Mouse (Mus musculus) cerebellum, adult 9-11 months (tissue): Measurements from ENCODE around the gene Tgm3.
A peak's percentile ranks its signal among the peaks of the same experiment; 100 is the strongest.

Experiments
- DNase-seq: peaks from one replicate; pipeline ENCODE4 v3.0.0; 2022

Gene Tgm3

DNA sequence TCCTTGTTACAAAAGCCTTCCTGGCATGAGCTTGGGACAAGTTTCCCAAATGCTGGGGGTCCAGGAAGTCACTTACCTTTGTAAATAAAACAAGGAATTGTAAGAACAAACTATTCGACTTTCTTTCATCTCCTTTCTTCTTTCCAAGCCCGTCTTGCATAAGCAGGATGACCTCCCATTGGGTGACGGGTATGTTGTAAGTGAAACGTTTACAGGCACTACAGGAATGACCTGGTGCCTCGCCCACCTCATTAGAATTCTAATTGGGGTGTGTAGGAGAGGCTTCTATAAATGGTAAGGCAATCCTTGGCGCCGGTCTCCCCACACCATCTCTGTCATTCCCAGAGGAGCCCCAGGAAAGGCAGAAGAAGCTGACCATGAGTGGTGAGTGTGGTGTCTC is at the start of gene Tgm3:
Gene Tgm3, plus strand, starts transcription at position 324 of the 400 bp plus-strand sequence.
- DNase-seq: no peak

DNA sequence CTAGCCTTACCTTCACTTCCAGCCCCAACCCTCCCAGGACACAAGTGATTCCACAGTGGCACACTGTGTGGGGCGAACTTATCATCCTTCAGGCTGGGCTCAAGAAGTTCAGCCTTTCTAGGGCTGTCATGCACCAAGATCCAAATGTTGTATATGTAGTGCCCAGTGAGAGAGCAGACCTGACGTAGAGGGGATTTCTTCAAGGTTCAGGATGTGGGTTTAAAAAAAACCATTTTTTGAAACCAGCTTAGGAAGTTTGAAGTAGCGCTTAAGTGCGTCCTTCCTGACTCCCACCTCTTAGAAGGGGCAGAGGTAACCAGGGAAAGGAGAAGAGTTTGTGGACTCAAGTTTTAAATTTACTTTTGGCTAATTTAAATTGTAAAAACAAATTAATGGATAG is 31.5 kb upstream of the Tgm3 start:
- DNase-seq: no peak

DNA sequence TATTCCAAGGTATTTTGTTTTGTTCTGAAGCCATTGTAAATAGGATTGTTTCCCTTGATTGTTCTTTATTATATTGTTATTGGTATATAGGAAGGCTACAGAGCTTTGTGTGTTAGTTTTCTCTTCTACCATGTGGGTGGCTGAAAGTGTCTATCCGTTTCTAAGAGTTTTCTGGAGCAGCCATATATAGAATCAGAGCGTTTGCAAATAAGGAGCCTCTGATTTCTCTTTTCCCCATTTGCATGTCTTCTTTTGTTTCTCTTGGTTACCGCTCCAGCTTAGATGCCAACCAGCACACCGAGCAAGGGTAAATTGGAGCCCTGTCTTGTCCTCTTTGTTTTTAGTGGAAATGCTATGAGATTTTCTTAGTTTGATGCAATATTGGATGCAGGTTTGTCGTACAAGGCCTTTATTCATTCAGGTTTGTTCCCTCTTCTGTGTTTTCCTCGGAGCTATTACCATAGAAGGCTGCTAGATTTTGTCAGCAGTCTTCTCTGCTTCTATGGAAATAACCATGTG is 24.6 kb upstream of the Tgm3 start:
- no peak for DNase-seq

DNA sequence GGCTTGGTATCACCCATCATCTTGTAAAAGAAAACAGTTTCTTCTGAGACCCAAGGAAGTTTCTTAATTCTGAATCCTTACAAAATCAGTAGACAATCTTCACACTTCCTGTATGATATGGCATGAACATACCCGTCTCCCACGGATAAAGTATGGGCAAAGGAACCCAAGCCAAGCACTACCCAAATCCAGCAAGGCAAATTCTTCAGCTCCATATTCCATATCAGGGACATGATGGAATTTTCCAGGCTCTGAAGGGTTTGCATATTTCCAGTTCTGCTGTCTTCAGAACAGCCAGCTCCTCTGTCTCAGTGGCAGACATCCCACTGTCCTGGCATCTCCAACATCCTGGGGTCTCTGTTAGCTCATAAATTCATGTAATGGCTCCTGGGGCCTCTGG is 22.5 kb upstream of the Tgm3 start:
- no peak for DNase-seq

DNA sequence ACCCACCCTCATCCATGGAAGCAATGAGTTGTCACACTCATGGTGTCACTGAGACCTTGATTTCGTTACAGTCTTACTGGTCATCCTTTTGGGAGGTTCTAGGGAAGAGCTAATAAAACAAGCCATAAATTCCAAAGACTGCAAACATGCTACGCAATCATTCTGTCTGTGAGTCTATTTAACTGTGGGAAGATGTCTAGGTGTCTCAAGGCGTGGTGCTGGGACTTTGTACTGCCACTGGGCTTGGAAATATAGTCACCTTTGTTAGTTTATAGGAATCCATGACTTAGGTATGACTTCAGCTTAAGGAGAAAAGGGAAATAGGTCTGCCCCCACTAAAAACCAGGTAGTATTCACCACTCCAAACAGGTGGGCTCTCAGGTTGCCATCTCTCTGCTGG is 17.7 kb upstream of the Tgm3 start:
- no peak for DNase-seq

- peak; percentile 69 for DNase-seq
These were observed 13.7 kb upstream of the Tgm3 start for GRCm38 (mm10) chr2:129998476-129998875.

GRCm38 (mm10) chr2:129999296-129999695 is 12.9 kb upstream of the Tgm3 start:
- DNase-seq: peak; percentile 50

DNA sequence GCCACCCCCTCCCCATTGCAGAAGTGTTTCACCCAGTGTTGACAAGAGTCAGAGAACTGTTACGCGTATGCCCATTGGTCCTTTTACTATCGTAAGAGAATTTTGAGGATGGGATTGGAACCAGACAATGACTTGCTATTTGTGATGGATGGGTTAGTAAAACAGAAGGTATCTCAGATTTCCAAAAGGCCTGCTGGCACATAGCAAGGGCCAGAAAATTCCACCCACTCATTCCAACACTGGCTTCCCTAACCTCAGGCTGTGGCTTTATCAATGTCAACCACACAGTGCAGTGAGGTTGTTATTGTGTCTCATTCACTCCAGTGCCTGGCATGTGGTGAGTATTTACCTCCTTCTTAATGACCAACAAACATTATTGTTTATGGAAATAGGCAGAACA is 11.5 kb upstream of the Tgm3 start:
- DNase-seq: peak; percentile 23

DNA sequence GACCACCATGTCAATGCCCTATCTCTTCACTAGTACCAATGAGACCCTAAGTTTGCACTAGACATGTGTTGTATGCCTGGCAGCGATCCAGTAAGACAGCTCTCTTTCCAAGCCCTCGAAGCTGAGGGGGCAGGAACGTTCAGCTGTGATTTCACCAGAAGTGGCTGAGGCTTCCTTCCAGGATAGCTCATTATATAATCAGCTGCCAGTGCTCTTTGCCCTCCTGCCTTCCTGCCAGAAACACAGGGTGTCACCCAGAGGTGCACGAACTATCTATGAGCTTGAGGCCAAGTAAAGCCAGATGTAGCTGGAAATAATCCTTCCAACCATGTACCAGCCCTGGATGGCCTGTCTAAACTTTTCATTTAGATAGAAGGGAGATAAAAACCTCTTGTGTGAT is 8.1 kb upstream of the Tgm3 start:
- DNase-seq: no peak

DNA sequence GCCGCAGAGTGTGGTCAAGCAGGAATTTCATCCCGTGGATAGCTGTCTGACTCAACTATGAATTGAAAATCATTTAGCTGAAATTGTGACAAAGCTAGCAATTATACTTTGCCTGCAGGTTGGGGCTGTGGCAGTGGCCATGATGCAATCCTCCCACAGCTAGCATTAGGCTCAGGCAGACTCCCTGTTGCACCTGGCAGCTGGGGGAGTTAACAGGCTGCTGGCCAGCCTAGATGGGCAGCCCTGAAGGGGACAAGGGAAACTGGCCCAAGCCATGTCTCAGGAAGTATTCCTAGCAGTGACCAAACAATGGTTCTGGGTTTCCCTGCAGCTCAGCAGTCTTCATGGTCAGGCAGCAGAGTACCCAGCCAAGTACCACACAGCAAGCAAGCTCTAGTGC is 2.8 kb upstream of the Tgm3 start:
- DNase-seq: no peak

DNA sequence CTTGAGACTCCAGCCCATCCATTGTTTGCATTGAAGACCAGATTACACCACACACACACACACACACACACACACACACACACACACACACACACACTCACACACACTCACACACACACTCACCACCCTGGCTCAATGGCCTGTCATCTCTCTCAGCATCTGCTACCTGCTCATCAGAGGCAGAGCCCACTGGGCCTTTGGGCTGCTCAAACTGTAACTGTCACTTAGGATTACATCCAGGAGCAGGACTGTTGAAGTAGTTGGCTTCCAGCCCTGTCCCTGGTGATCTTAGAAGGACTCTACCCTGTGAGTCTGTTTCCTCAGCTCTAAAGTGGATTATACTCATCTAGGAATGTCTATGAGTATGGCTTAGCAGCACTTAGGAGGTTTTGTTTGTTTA is 1.5 kb downstream of the Tgm3 start:
- DNase-seq: no peak

DNA sequence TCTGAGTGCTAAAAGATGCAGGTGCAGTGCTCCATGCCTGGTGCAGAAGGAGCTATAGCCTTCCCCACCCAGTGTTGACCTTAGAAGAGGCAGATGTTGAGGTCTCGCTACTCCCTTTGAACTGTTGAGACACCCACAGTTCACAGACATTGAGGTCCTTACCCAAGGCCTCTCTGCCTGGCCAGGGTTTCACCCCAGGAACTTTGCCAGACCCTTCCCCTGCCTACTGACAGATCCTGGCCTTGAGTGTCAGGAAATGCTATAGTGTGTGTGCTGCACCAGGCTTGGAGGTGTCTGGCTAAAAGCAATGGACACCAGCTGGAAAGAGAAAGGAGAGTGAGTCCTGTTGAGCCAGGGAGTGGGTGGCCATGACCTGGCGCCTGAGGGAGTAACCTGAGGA is 3.0 kb downstream of the Tgm3 start:
- no peak for DNase-seq

DNA sequence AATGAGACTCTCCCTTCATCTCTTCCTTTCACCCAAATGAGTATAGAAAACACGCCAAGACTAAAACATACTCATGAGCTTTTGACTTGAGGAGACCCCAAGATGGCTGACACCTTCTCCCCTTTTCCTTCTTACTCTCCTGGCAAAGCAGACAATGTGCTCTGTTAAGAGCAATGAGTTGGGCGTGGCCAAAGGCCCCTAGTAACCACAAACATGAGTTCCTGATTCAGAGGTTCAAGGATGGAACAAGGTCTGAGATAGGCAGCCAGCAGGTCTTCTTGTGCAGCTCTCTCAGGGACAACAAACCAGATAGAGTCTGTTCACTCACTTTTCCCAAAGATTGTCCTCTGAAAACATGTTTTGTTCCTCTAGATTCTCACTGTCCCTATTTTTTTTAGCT is 5.9 kb downstream of the Tgm3 start:
- no peak for DNase-seq

- DNase-seq: no peak
These were observed 15.7 kb downstream of the Tgm3 start for GRCm38 (mm10) chr2:130027890-130028289.

DNA sequence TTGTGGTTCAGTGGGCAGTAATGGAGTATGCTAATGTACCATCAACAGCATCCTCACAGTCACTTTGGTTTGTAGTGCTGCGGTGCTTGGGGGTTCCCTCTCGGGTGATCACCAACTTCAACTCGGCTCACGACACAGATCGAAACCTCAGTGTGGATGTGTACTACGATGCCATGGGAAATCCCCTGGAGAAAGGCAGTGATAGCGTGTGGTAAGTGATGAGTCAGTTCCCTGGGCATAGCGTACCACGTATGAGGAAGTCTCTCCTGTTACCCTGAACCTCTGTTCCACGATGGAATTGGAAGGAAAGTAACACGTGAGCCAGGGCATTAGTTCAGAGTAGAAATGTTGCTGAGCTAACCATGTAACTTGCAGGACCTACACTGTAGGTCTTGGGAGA is 17.7 kb downstream of the Tgm3 start:
- DNase-seq: no peak

DNA sequence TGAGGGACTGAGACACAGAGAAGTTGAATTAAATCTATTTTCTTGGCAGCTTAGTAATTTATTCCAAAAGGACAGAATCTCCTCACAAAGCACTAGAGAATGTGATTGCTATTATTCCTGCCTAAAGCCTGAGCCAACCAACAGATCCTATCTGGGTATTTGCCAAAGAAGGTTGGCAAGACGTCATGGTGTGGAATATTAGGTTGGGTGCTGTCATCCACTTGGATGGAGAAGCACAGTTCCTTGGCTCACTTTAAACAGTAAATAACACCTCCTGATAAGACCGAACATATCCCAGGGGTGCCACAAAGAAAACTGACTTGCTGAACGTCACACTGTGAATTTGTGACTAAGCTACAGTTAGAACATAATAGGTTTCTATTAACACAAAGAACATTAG is 20.5 kb downstream of the Tgm3 start:
- no peak for DNase-seq

GRCm38 (mm10) chr2:130036846-130037245 is 24.7 kb downstream of the Tgm3 start:
- no peak for DNase-seq

- DNase-seq: no peak
These were observed 26.8 kb downstream of the Tgm3 start for GRCm38 (mm10) chr2:130038971-130039370.

- DNase-seq: no peak
These were observed 28.2 kb downstream of the Tgm3 start for GRCm38 (mm10) chr2:130040190-130040886.

GRCm38 (mm10) chr2:130043835-130044234 is 31.7 kb downstream of the Tgm3 start:
- DNase-seq: no peak

- no peak for DNase-seq
These were observed 35.8 kb downstream of the Tgm3 start for GRCm38 (mm10) chr2:130047923-130048440.

- DNase-seq: no peak
These were observed 36.6 kb downstream of the Tgm3 start for GRCm38 (mm10) chr2:130048792-130049191.

- DNase-seq: no peak
These were observed 46.0 kb downstream of the Tgm3 start for GRCm38 (mm10) chr2:130058149-130058548.

DNA sequence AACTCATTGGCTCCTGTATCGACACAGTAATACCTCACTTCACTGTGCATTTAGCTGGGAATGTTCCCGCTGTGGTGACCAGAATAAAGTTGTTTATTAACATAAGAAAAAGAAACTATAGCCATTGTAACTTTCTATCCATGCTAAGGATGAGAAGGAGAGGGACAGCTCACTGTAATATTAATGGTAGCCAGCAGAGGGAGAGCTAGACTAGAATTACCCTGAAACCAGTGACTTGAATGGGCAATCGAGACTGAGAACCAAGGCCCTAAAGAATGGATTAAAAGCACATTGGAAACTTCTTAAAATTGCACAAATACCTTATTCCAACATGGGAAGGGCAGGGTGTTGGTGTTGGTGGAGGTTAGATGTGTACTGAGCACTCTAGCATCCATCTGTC is 56.1 kb downstream of the Tgm3 start:
- DNase-seq: no peak

GRCm38 (mm10) chr2:130070396-130070795 is 58.2 kb downstream of the Tgm3 start:
- DNase-seq: no peak
